Mouse (Mus musculus): Measurements from ENCODE around the gene Nutf2.
"Not testable (repeated sequence)": the region's sequence is repeated elsewhere in the genome, so short reads cannot be mapped to it uniquely, and the experiment has no call there.

The Nutf2 gene

GRCm38 (mm10) chr8:105860143-105860981, at the start of gene Nutf2:
Gene Nutf2 (plus strand): TSS chr8:105860580.
- DNase-seq (ENCODE audit: low spot score) = peak; percentile 84

- DNase-seq (ENCODE audit: low spot score) = no peak
Observed at GRCm38 (mm10) chr8:105811061-105811460, 49.3 kb upstream of the Nutf2 start.

DNA sequence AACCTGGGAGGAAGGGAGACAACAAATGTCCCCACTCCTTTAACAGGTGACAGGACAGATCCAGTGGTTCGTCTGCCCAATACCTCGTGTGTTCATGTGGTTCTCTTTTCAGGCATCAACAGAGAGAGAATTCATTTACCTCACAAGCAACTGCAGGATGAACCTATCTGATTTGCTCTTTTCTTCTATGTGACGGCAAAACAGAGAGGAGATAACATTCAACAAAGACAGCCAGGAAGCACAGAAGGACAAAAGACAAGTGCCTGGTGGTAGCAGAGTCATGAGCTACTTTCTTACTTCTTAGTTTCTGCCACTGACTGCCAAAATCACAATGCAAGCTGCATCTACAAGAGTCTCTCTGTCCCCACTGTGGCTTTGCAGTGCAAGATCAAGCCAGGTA, 48.8 kb upstream of the Nutf2 start:
- no peak for DNase-seq (ENCODE audit: low spot score)

- no peak for DNase-seq (ENCODE audit: low spot score)
Observed at GRCm38 (mm10) chr8:105812511-105812910, 47.9 kb upstream of the Nutf2 start.

- no peak for DNase-seq (ENCODE audit: low spot score)
Observed at GRCm38 (mm10) chr8:105813241-105813640, 47.1 kb upstream of the Nutf2 start.

DNA sequence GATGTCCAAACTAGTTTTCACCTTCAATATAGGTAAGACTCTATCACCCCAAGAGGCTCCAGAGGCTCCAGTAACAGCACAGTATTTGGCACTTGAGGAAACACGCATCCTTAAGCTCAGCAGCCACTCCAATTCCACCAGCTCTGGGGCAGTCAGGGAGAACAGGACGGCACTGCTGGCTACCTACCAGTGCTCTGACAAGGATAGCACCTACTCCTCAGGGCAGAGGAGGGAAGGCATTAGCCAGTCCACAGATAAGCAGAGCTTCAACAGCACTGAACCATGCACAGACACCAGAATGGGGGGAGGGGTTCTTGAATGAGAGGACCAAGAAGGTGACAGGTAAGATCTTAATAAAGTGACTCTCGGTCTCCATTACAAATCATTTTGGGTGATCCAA, 40.7 kb upstream of the Nutf2 start:
- peak; percentile 38 for DNase-seq (ENCODE audit: low spot score)

- DNase-seq (ENCODE audit: low spot score) = peak; percentile 78
Observed at GRCm38 (mm10) chr8:105820925-105821324, 39.5 kb upstream of the Nutf2 start.

DNA sequence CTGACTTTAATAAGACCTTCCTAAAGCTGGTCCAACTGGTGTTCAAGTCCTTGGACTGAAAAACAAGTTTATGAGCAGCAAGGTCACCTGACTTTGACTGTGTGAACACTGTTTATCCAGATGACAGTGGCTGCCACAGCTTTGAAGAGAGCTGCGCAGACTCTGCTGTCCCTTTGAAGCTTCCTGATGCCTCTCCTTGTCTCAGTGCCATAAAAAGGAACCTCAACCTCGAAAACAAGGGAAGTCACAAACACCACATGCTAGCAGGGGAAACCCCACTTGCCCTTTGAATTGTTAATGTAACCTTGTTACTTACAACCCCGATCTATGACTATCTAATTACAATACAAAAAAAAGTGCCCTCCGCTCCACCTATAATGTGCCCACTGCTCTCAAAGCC, 34.9 kb upstream of the Nutf2 start:
- DNase-seq (ENCODE audit: low spot score) = no peak

DNA sequence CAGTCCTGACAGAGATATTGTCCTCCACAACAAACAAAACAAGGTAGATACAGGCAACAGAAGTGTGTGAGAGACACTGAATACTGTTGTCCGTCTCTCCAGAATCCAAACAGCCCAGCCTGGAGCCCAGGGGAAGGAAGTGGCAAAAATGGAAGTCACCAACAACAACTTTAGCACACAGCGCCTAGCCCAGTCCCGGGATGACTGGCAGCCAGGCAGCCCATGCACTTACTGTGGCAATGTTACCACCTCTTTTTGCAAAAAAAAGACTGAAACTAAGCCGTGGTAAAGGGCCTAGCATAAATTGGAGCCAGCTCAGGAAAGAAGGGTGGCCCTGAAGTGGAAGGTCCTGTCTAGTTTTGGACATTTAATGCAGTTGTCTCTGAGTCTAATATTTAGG, 34.0 kb upstream of the Nutf2 start:
- no peak for DNase-seq (ENCODE audit: low spot score)

GRCm38 (mm10) chr8:105826861-105827848, 33.2 kb upstream of the Nutf2 start, which contains the start of the genes Ranbp10 and Tsnaxip1:
Gene Ranbp10 (minus strand): TSS chr8:105827350.
Gene Tsnaxip1 (plus strand): TSS chr8:105827731.
- DNase-seq (ENCODE audit: low spot score) = peak; percentile 94

GRCm38 (mm10) chr8:105833740-105834139, 26.6 kb upstream of the Nutf2 start:
- DNase-seq (ENCODE audit: low spot score) = not testable (repeated sequence)

GRCm38 (mm10) chr8:105835318-105835717, 25.1 kb upstream of the Nutf2 start:
- DNase-seq (ENCODE audit: low spot score) = peak; percentile 82

DNA sequence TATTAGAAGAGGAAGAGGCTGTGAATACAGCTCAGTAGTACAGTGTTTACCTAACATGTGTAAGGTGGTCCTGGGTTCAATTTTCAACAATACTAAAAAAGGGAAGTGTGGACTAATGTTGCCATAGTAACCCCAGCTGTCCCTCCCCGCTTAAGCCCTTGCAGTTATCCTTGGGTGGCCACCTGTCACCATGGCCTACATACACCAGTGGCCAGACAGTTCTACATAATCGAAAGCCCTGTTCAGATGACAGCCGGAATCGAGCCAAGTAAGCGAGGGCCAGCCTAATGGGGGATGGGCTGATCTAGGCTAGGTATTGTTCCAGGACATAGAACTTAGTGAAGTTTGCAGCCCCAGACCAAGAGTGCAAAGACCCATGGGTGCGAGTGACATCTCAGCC, 23.4 kb upstream of the Nutf2 start:
- DNase-seq (ENCODE audit: low spot score) = no peak

GRCm38 (mm10) chr8:105839209-105839608, 21.2 kb upstream of the Nutf2 start:
- no peak for DNase-seq (ENCODE audit: low spot score)

- DNase-seq (ENCODE audit: low spot score) = no peak
Observed at GRCm38 (mm10) chr8:105846678-105847077, 13.7 kb upstream of the Nutf2 start.

GRCm38 (mm10) chr8:105850014-105850413, 10.4 kb upstream of the Nutf2 start:
- DNase-seq (ENCODE audit: low spot score) = no peak

- DNase-seq (ENCODE audit: low spot score) = no peak
Observed at GRCm38 (mm10) chr8:105850611-105851010, 9.8 kb upstream of the Nutf2 start.

DNA sequence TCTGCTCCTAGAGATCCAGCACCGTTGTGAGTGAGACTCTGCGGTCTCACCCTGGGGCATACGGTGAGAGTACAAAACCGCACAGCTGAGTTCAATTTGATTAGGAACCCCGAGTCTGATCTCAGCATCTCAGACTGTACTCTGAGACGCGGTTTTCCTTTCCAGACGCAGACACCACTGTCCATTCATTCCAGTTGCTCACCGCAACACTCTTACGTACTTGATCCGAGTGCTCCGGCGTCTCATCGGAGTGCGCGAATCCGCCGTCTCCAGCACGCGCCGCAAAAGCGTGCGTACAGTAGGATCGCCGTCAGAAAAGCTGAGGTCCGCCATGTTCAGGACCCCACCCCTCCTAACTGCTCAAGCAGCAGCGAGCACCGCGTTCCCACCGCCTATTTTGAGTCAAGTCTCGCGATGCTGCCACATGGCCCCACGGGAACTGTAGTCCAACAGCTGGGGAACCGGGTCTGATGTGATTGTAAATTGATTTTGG, 8.7 kb upstream of the Nutf2 start:
- DNase-seq (ENCODE audit: low spot score) = peak; percentile 76

- DNase-seq (ENCODE audit: low spot score) = no peak
Observed at GRCm38 (mm10) chr8:105852146-105852729, 8.1 kb upstream of the Nutf2 start.

DNA sequence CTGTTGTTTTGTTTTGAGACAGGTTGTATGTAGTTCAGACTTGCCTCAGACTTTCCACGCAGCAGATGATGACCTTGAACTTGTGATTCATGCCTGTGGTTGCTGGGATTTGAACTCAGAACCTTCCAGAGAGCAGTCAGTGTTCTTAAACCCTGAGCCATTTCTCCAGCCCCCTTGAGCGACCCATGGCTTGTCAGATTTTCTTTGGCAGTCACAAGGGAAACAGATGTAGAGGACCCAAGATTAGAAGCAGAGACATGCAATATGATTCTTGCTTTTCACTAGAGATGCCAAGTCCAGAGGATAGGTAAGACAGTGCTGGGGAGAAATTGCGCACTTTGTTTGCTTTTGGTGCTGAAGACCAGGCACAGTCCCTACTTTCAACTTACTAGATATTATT, 7.2 kb upstream of the Nutf2 start, which contains the start of gene Cenpt:
Cenpt (minus strand) TSS at position 101 of the 400 bp plus-strand sequence.
- DNase-seq (ENCODE audit: low spot score) = no peak

GRCm38 (mm10) chr8:105854303-105854702, 6.1 kb upstream of the Nutf2 start:
- no peak for DNase-seq (ENCODE audit: low spot score)

DNA sequence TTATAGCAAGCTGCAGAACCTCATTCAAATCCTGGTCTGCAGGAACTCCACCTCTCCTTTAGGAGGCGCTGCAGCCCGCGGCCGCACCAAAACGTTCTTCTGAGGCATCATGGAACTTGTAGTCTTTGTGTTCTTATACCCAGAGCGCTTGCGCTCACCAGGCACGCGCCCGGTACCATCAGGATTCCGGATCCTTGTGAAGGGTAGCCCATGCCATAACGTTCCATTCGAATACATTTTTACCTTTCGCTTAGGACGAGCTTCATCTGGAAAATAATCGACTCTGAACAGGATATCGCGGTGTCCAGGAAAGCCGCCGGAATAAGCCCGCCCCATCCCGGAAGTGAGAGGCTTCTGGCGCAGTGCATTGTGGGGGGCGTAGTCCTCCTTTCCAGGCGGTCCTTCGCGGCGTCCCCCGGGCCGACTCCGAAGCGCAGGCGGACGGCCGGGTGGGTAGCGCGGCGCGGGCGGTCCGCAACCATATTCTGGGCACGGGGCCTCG, 5.6 kb upstream of the Nutf2 start, which contains the start of gene Thap11:
Thap11 (plus strand) TSS at position 418 of the 502 bp plus-strand sequence.
- DNase-seq (ENCODE audit: low spot score) = peak; percentile 91
